In genomic region chr7:121941016-121941415, GRCm38 (mm10) we compare ENCODE assay signal across 18 mouse cellular contexts. TPM values are rescaled to one million over a fixed set of nuclear protein-coding genes. Genes with fewer than 3 reads are reported as not detected.
A peak's percentile ranks its signal among the peaks of the same experiment; 100 is the strongest.
DNase-seq lines count a peak whose midpoint lies in the region; ATAC-seq and TF ChIP-seq lines count a peak whose summit lies in the region.
"Had no signal": no experiment of that assay in that cellular context is flagged by ENCODE, and none has a peak within 500 bp of the region (broad histone marks: within the 10 kb centered on the region; RNA-seq: fewer than 3 reads in every experiment).

No protein-coding gene starts in this region.

- H3K27me3 ChIP-seq in hindbrain, postnatal 0 days (ENCODE audit: insufficient read depth, low read length), result no peaks in the 10 kb centered on the region
- no peaks in the 10 kb centered on the region for H3K27me3 ChIP-seq in hindbrain, embryonic 16.5 days (replicated peaks; ENCODE audit: control insufficient read depth, insufficient read depth, low read length)
- H3K27me3 ChIP-seq in kidney, embryonic 16.5 days (ENCODE audit: insufficient read depth, low read length), result no peaks in the 10 kb centered on the region
- no peaks in the 10 kb centered on the region for H3K27me3 ChIP-seq in lung, embryonic 14.5 days (ENCODE audit: insufficient read depth, low read length)
- H3K27me3 ChIP-seq: forebrain, embryonic 12.5 days; heart, embryonic 15.5 days; limb, embryonic 13.5 days; liver, embryonic 13.5 days had no signal

- H3K9ac ChIP-seq in hindbrain, postnatal 0 days (replicated peaks; ENCODE audit: low read length), result no peak overlapping the region
- H3K9ac ChIP-seq in hindbrain, embryonic 16.5 days (ENCODE audit: low read depth, low read length), result no peak overlapping the region
- H3K9ac ChIP-seq in kidney, embryonic 16.5 days (replicated peaks; ENCODE audit: low read length), result no peak overlapping the region
- no peak overlapping the region for H3K9ac ChIP-seq in lung, embryonic 14.5 days
- H3K9ac ChIP-seq: forebrain, embryonic 12.5 days; heart, embryonic 15.5 days; limb, embryonic 13.5 days; liver, embryonic 13.5 days had no signal

- H3K4me2 ChIP-seq in hindbrain, postnatal 0 days (ENCODE audit: low read depth, low read length), result no peak overlapping the region
- H3K4me2 ChIP-seq in hindbrain, embryonic 16.5 days (ENCODE audit: low read length), result no peak overlapping the region
- H3K4me2 ChIP-seq in kidney, embryonic 16.5 days (replicated peaks; ENCODE audit: low read depth, low read length), result no peak overlapping the region
- 0 out of 2 replicates have a peak overlapping the region, but pooled peaks have one; percentile 31 for H3K4me2 ChIP-seq in lung, embryonic 14.5 days
- H3K4me2 ChIP-seq: forebrain, embryonic 12.5 days; heart, embryonic 15.5 days; limb, embryonic 13.5 days; liver, embryonic 13.5 days had no signal

- DNase-seq in hindbrain, postnatal 0 days (ENCODE audit: low spot score), result no peak
- DNase-seq in lung, embryonic 14.5 days, result peak; percentile 64
- peak; percentile 86 for DNase-seq in lung, postnatal 36 days
- no peak for DNase-seq in layer of hippocampus, adult 9-10 months (ENCODE audit: low spot score)
- no peak for DNase-seq in gastrocnemius, adult 18-20 months (ENCODE audit: low spot score)
- DNase-seq: B cell, adult 2 months; gastrocnemius, postnatal 14 days; heart, adult 18-20 months; heart, postnatal 4 days; liver, embryonic 13.5 days; midbrain, embryonic 14.5 days; thymus, postnatal 4 days had no signal

- peaks cover 14% of the 10 kb centered on the region for H3K4me1 ChIP-seq in hindbrain, postnatal 0 days (ENCODE audit: insufficient read depth, low read length)
- H3K4me1 ChIP-seq in hindbrain, embryonic 16.5 days (ENCODE audit: control insufficient read depth, insufficient read depth, low read depth, low read length), result peaks cover 8% of the 10 kb centered on the region; the same call in 1 of the 2 replicates
- peaks cover 14% of the 10 kb centered on the region; the same call in 1 of the 2 replicates for H3K4me1 ChIP-seq in kidney, embryonic 16.5 days (ENCODE audit: insufficient read depth, low read length)
- peaks cover 9% of the 10 kb centered on the region; the same call in 1 of the 2 replicates for H3K4me1 ChIP-seq in lung, embryonic 14.5 days (ENCODE audit: insufficient read depth)

- H3K9me3 ChIP-seq in hindbrain, postnatal 0 days (ENCODE audit: low read length), result no peaks in the 10 kb centered on the region
- H3K9me3 ChIP-seq in hindbrain, embryonic 16.5 days (ENCODE audit: control insufficient read depth, low read length), result no peaks in the 10 kb centered on the region
- no peaks in the 10 kb centered on the region for H3K9me3 ChIP-seq in kidney, embryonic 16.5 days (ENCODE audit: low read length)
- H3K9me3 ChIP-seq in lung, embryonic 14.5 days (ENCODE audit: low read depth, low read length), result no peaks in the 10 kb centered on the region
- H3K9me3 ChIP-seq: forebrain, embryonic 12.5 days; heart, embryonic 15.5 days; limb, embryonic 13.5 days; liver, embryonic 13.5 days had no signal

- H3K27ac ChIP-seq in hindbrain, postnatal 0 days, result peak overlapping the region; percentile 36; the same call in 1 of the 2 replicates
- H3K27ac ChIP-seq in hindbrain, embryonic 16.5 days (ENCODE audit: low read depth, low read length), result no peak overlapping the region
- peak overlapping the region; percentile 75 for H3K27ac ChIP-seq in kidney, embryonic 16.5 days (ENCODE audit: low read length)
- peak overlapping the region; percentile 80 for H3K27ac ChIP-seq in lung, embryonic 14.5 days (ENCODE audit: low read depth)
- H3K27ac ChIP-seq: forebrain, embryonic 12.5 days; heart, embryonic 15.5 days; limb, embryonic 13.5 days; liver, embryonic 13.5 days had no signal

- 61% methylated on average over 3 of the region's 3 CpGs for WGBS in hindbrain, postnatal 0 days
- 81% methylated on average over 3 of the region's 3 CpGs for whole genome bisulfite sequencing in hindbrain, embryonic 16.5 days
- WGBS in kidney, embryonic 16.5 days, result 82% methylated on average over 3 of the region's 3 CpGs
- 66% methylated on average over 3 of the region's 3 CpGs for WGBS in lung, embryonic 14.5 days

- H3K36me3 ChIP-seq in hindbrain, postnatal 0 days (ENCODE audit: insufficient read depth, low read length), result peaks cover 12% of the 10 kb centered on the region
- peaks cover 5% of the 10 kb centered on the region; the same call in 1 of the 2 replicates for H3K36me3 ChIP-seq in hindbrain, embryonic 16.5 days (ENCODE audit: control insufficient read depth, insufficient read depth, low read length)
- peaks cover 9% of the 10 kb centered on the region; the same call in 1 of the 2 replicates for H3K36me3 ChIP-seq in kidney, embryonic 16.5 days (ENCODE audit: insufficient read depth, low read length)
- H3K36me3 ChIP-seq in lung, embryonic 14.5 days (ENCODE audit: insufficient read depth), result peaks cover 18% of the 10 kb centered on the region; the same call in 1 of the 2 replicates
- H3K36me3 ChIP-seq: heart, embryonic 15.5 days had no signal

- H3K4me3 ChIP-seq in hindbrain, postnatal 0 days (ENCODE audit: low read length), result no peak overlapping the region
- H3K4me3 ChIP-seq in hindbrain, embryonic 16.5 days (ENCODE audit: low read length), result no peak overlapping the region
- H3K4me3 ChIP-seq in kidney, embryonic 16.5 days (ENCODE audit: low read length), result no peak overlapping the region
- H3K4me3 ChIP-seq in lung, embryonic 14.5 days (ENCODE audit: low read depth, low read length), result no peak overlapping the region
- H3K4me3 ChIP-seq: forebrain, embryonic 12.5 days; heart, embryonic 15.5 days; limb, embryonic 13.5 days; liver, embryonic 13.5 days; myocyte had no signal

- no peak for TF ChIP-seq CTCF in hindbrain, postnatal 0 days (IDR thresholded peaks at IDR 0.05; ENCODE audit: low read depth)
- no peak; the same call in 1 of the 2 replicates for TF ChIP-seq CTCF in lung, embryonic 14.5 days (IDR thresholded peaks at IDR 0.05; ENCODE audit: low read depth)

- no peak for ATAC-seq in hindbrain, postnatal 0 days
- ATAC-seq in hindbrain, embryonic 16.5 days, result no peak
- no peak for ATAC-seq in kidney, embryonic 16.5 days (ENCODE audit: low FRiP score, low TSS enrichment)
- ATAC-seq in lung, embryonic 14.5 days (ENCODE audit: insufficient read depth), result peak; percentile 80

RNA-seq across cellular contexts. Expression of gene Cog7, which starts 40.5 kb away (rescaled TPM):
- 38.1 and 39.0 TPM in 2 replicates for total RNA-seq in hindbrain, postnatal 0 days (2014; rRNA removed)
- polyA plus RNA-seq in hindbrain, postnatal 0 days (2015; fragmentation: Nextera tagmentation; extraction: Ambion mirVana), result 32.2 and 34.2 TPM in 2 replicates
- 32.3 and 33.9 TPM in 2 replicates for polyA plus RNA-seq in hindbrain, embryonic 16.5 days (2015; fragmentation: Nextera tagmentation; extraction: Ambion mirVana)
- polyA plus RNA-seq in kidney, embryonic 16.5 days (2015; fragmentation: Nextera tagmentation; extraction: Ambion mirVana), result 32.9 and 33.0 TPM in 2 replicates
- polyA plus RNA-seq in lung, embryonic 14.5 days (2014; fragmentation: Nextera tagmentation; extraction: Ambion mirVana), result 23.1 and 23.2 TPM in 2 replicates
- total RNA-seq in gastrocnemius, adult 18-20 months (2021), result 10 to 100 TPM; 11.6 TPM

Comparison
In these comparisons a context has a peak if more than half of its experiments do, and no peak if none do; other contexts are left out.
1. DNase-seq: peak in lung, embryonic 14.5 days (single experiment) and lung, postnatal 36 days (single experiment); none in hindbrain, postnatal 0 days (single experiment), layer of hippocampus, adult 9-10 months (single experiment) and gastrocnemius, adult 18-20 months (single experiment).